Mouse (Mus musculus) spleen, postnatal 14 days (tissue): ENCODE results near the gene Hsp90ab1.

ENCODE experiments used
- DNase-seq, 2 experiments: peaks; one replicate each; pipeline ENCODE4 v3.0.0; 2021 to 2022; ENCODE audit warnings: low spot score in 2 of 2

The Hsp90ab1 gene

GRCm38 (mm10) chr17:45543115-45543514 is 30.0 kb downstream of the Hsp90ab1 start:
- DNase-seq = no peak

GRCm38 (mm10) chr17:45542705-45543104 is 30.4 kb downstream of the Hsp90ab1 start:
- DNase-seq = no peak

- no peak for DNase-seq
Measured at GRCm38 (mm10) chr17:45542129-45542528, 30.9 kb downstream of the Hsp90ab1 start.

- DNase-seq = no peak
Measured at GRCm38 (mm10) chr17:45539664-45540063, 33.4 kb downstream of the Hsp90ab1 start.

- no peak for DNase-seq
Measured at GRCm38 (mm10) chr17:45538394-45538793, 34.7 kb downstream of the Hsp90ab1 start.

- no peak for DNase-seq
Measured at GRCm38 (mm10) chr17:45536264-45536663, 36.8 kb downstream of the Hsp90ab1 start.

GRCm38 (mm10) chr17:45532896-45533295 is 40.2 kb downstream of the Hsp90ab1 start:
- no peak for DNase-seq

GRCm38 (mm10) chr17:45530346-45530782 is 42.7 kb downstream of the Hsp90ab1 start:
- no peak for DNase-seq

- DNase-seq = no peak
Measured at GRCm38 (mm10) chr17:45526571-45526970, 46.5 kb downstream of the Hsp90ab1 start.

- DNase-seq = no peak
Measured at GRCm38 (mm10) chr17:45524961-45525360, 48.1 kb downstream of the Hsp90ab1 start.

- no peak for DNase-seq
Measured at GRCm38 (mm10) chr17:45523263-45523662, 49.8 kb downstream of the Hsp90ab1 start, which contains the start of gene Tcte1. Gene Tcte1, plus strand, starts transcription at chr17:45523434.

GRCm38 (mm10) chr17:45520136-45520535 is 52.9 kb downstream of the Hsp90ab1 start:
- no peak for DNase-seq

GRCm38 (mm10) chr17:45518766-45519475 is 54.1 kb downstream of the Hsp90ab1 start:
- DNase-seq = no peak
